8 mouse cellular contexts compared by ENCODE assay signal in the genomic region with DNA sequence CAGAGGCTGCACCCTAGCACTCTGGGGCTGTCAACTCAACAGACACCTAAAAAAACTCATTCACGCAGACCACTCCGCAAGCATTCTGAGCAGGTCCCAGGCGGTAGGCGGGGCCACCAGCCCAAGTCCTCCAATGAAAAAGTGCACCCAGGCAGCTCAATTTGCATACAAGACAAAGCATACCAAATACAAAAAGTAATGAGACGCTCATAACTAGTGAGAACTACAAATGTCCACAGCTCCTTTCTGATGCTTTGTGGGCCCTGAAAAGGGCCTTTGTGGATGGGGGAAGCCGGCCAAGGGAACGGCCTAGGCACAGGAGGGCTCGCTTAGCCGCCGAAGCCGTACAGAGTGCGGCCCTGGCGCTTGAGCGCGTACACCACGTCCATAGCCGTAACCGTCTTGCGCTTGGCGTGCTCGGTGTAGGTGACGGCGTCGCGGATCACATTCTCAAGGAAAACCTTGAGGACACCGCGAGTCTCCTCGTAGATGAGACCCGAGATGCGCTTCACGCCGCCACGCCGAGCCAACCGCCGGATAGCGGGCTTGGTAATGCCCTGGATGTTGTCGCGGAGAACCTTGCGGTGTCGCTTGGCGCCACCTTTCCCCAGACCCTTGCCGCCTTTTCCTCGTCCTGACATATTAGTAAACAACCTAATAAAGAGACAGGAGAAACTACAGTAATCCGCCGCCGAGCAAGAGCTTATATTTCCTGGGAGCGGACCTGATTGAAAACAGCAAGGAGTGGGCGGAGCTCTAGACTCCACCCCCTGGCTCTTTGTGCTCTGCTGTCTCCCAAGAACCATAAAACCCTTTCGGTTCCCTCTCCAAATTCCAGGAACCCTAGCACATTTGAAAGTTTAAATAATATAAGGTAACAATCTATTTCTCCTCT. TPM values are rescaled to one million over a fixed set of nuclear protein-coding genes. Genes with fewer than 3 reads are reported as not detected.
A peak's percentile ranks its signal among the peaks of the same experiment; 100 is the strongest.
DNase-seq lines count a peak whose midpoint lies in the region; ATAC-seq and TF ChIP-seq lines count a peak whose summit lies in the region.

TSS of gene Hist4h4 (minus strand) at position 677 of the 895 bp plus-strand sequence.

- H3K27me3 ChIP-seq in embryonic facial prominence, embryonic 15.5 days, result no peaks in the 10 kb centered on the region
- H3K27me3 ChIP-seq in kidney, embryonic 14.5 days (ENCODE audit: control insufficient read depth, insufficient read depth, low read length), result no peaks in the 10 kb centered on the region

- TF ChIP-seq CTCF in bone marrow, adult 2 months (IDR thresholded peaks at IDR 0.05; ENCODE audit: control insufficient read depth, insufficient read depth, low read length), result no peak

- peak within 1 kb of the TSS; percentile 99 for H3K9ac ChIP-seq in embryonic facial prominence, embryonic 15.5 days
- H3K9ac ChIP-seq in kidney, embryonic 14.5 days (ENCODE audit: low read depth, low read length), result peak within 1 kb of the TSS; percentile 96

- DNase-seq in 416B (ENCODE audit: low read depth) (peak; percentile 99), liver (peak; percentile 94)
- DNase-seq in heart, adult 9 months (ENCODE audit: low spot score in 2 of 2), result peak; percentile 93 to 97
- DNase-seq in spleen, postnatal 4 days (ENCODE audit: low spot score in 2 of 2), result peak; percentile 96 to 99

- ATAC-seq in embryonic facial prominence, embryonic 15.5 days (ENCODE audit: insufficient number of reproducible peaks, low FRiP score, low TSS enrichment, low read depth), result peak; percentile 71
- ATAC-seq in kidney, embryonic 14.5 days (ENCODE audit: low FRiP score, low TSS enrichment), result peak; percentile 69
- peak; percentile 50 for ATAC-seq in monocyte, adult 5-6 weeks (replicated peaks; ENCODE audit: insufficient number of reproducible peaks, low FRiP score, low TSS enrichment, poor library complexity, severe bottlenecking)

- no peaks in the 10 kb centered on the region for H3K4me1 ChIP-seq in bone marrow, adult 2 months (ENCODE audit: control insufficient read depth, insufficient read depth, low read length)
- peaks cover 23% of the 10 kb centered on the region for H3K4me1 ChIP-seq in embryonic facial prominence, embryonic 15.5 days
- H3K4me1 ChIP-seq in kidney, embryonic 14.5 days (ENCODE audit: control insufficient read depth, insufficient read depth, low read length), result peaks cover 8% of the 10 kb centered on the region

- WGBS in bone marrow, adult 2 months, result under 1% methylated on average over 50 of the region's 50 CpGs
- WGBS in embryonic facial prominence, embryonic 15.5 days, result under 1% methylated on average over 50 of the region's 50 CpGs
- under 1% methylated on average over 50 of the region's 50 CpGs for WGBS in kidney, embryonic 14.5 days

- H3K9me3 ChIP-seq in embryonic facial prominence, embryonic 15.5 days (replicated peaks), result no peaks in the 10 kb centered on the region
- H3K9me3 ChIP-seq in kidney, embryonic 14.5 days (ENCODE audit: control insufficient read depth, low read length), result no peaks in the 10 kb centered on the region

- H3K27ac ChIP-seq in bone marrow, adult 2 months (ENCODE audit: control insufficient read depth, insufficient read depth, low read depth, low read length, poor library complexity), result peak within 1 kb of the TSS; percentile 99
- H3K27ac ChIP-seq in embryonic facial prominence, embryonic 15.5 days (replicated peaks), result peak within 1 kb of the TSS; percentile 100
- peak within 1 kb of the TSS; percentile 100 for H3K27ac ChIP-seq in kidney, embryonic 14.5 days (ENCODE audit: low read depth, low read length)

- peak within 1 kb of the TSS; percentile 77 for H3K4me3 ChIP-seq in bone marrow, adult 2 months (replicated peaks; ENCODE audit: control insufficient read depth, low read depth, low read length)
- peak within 1 kb of the TSS; percentile 80 for H3K4me3 ChIP-seq in embryonic facial prominence, embryonic 15.5 days (replicated peaks)
- peak within 1 kb of the TSS; percentile 83 for H3K4me3 ChIP-seq in kidney, embryonic 14.5 days (ENCODE audit: low read length)

- peak; percentile 100 for TF ChIP-seq POLR2A in bone marrow, adult 2 months (IDR thresholded peaks at IDR 0.05; ENCODE audit: borderline replicate concordance, control insufficient read depth, low read depth, low read length)

- H3K36me3 ChIP-seq in embryonic facial prominence, embryonic 15.5 days, result no peaks in the 10 kb centered on the region
- no peaks in the 10 kb centered on the region for H3K36me3 ChIP-seq in kidney, embryonic 14.5 days (ENCODE audit: control insufficient read depth, insufficient read depth, low read length)

- peak within 1 kb of the TSS; percentile 88 for H3K4me2 ChIP-seq in embryonic facial prominence, embryonic 15.5 days (replicated peaks)
- H3K4me2 ChIP-seq in kidney, embryonic 14.5 days (replicated peaks; ENCODE audit: low read depth, low read length), result peak within 1 kb of the TSS; percentile 89

RNA-seq across cellular contexts. Expression of gene Hist4h4, which starts in this region (rescaled TPM):
- 7.2 and 8.0 TPM in 2 replicates for polyA plus RNA-seq in bone marrow, adult 2 months (2011; ENCODE audit: insufficient read depth, insufficient read length, low replicate concordance, missing spikeins)
- polyA plus RNA-seq in embryonic facial prominence, embryonic 15.5 days (2015; fragmentation: Nextera tagmentation; extraction: Ambion mirVana), result 0.53 and 0.69 TPM in 2 replicates
- 1.2 and 2.3 TPM in 2 replicates for polyA plus RNA-seq in kidney, embryonic 14.5 days (2014; fragmentation: Nextera tagmentation; extraction: Ambion mirVana)
- total RNA-seq in monocyte, adult 5-6 weeks (2017), result 2.3 to 11.2 TPM (median 4.9 TPM) in 3 replicates

Comparison
In these comparisons a context has a peak if more than half of its experiments do, and no peak if none do; other contexts are left out.
1. Peak in every context shown above with its lines: DNase-seq, ATAC-seq, H3K4me3 ChIP-seq and H3K27ac ChIP-seq.
2. Peak in ATAC-seq, H3K4me3 ChIP-seq, H3K27ac ChIP-seq, H3K9ac ChIP-seq and H3K4me2 ChIP-seq in embryonic facial prominence, embryonic 15.5 days; RNA of the gene not detected or under 1 TPM.